19 mouse cellular contexts compared by ENCODE assay signal in genomic region chr1:86307871-86308641, GRCm38 (mm10). TPM values are rescaled to one million over a fixed set of nuclear protein-coding genes. Genes with fewer than 3 reads are reported as not detected.
A peak's percentile ranks its signal among the peaks of the same experiment; 100 is the strongest.
DNase-seq lines count a peak whose midpoint lies in the region; ATAC-seq and TF ChIP-seq lines count a peak whose summit lies in the region.
"Had no signal": no experiment of that assay in that cellular context is flagged by ENCODE, and none has a peak within 500 bp of the region (broad histone marks: within the 10 kb centered on the region; RNA-seq: fewer than 3 reads in every experiment).

No protein-coding gene starts in this region.

- H3K9me3 ChIP-seq in kidney, embryonic 16.5 days (ENCODE audit: low read length): no peaks in the 10 kb centered on the region
- no peaks in the 10 kb centered on the region for H3K9me3 ChIP-seq in midbrain, embryonic 10.5 days (replicated peaks)
- H3K9me3 ChIP-seq in midbrain, postnatal 0 days (ENCODE audit: low read length): no peaks in the 10 kb centered on the region
- H3K9me3 ChIP-seq in limb, embryonic 12.5 days: no peaks in the 10 kb centered on the region
- peaks cover 7% of the 10 kb centered on the region; the same call in 1 of the 2 replicates for H3K9me3 ChIP-seq in forebrain, embryonic 10.5 days
- H3K9me3 ChIP-seq: G1E had no signal

- peaks cover 11% of the 10 kb centered on the region for H3K27me3 ChIP-seq in kidney, embryonic 16.5 days (ENCODE audit: insufficient read depth, low read length)
- peaks cover 52% of the 10 kb centered on the region for H3K27me3 ChIP-seq in midbrain, embryonic 10.5 days (ENCODE audit: low read depth, poor library complexity, severe bottlenecking)
- H3K27me3 ChIP-seq in midbrain, postnatal 0 days (ENCODE audit: insufficient read depth, low read length): 0 out of 2 replicates have a peak, but pooled peaks cover 3% of the 10 kb centered on the region
- H3K27me3 ChIP-seq in limb, embryonic 12.5 days: peaks cover 42% of the 10 kb centered on the region
- H3K27me3 ChIP-seq in forebrain, embryonic 10.5 days (ENCODE audit: poor library complexity, severe bottlenecking): peaks cover 52% of the 10 kb centered on the region

- no peak for TF ChIP-seq CTCF in midbrain, postnatal 0 days (IDR thresholded peaks at IDR 0.05)

- no peak overlapping the region for H3K4me3 ChIP-seq in kidney, embryonic 16.5 days (ENCODE audit: low read length)
- no peak overlapping the region for H3K4me3 ChIP-seq in midbrain, embryonic 10.5 days
- H3K4me3 ChIP-seq in midbrain, postnatal 0 days (ENCODE audit: low read depth, low read length): no peak overlapping the region
- H3K4me3 ChIP-seq in limb, embryonic 12.5 days (replicated peaks): no peak overlapping the region
- H3K4me3 ChIP-seq in forebrain, embryonic 10.5 days: no peak overlapping the region
- H3K4me3 ChIP-seq: heart, embryonic 12.5 days had no signal

- 44% methylated on average over 4 of the region's 4 CpGs for WGBS in kidney, embryonic 16.5 days
- 33% methylated on average over 4 of the region's 4 CpGs for WGBS in midbrain, embryonic 10.5 days
- WGBS in midbrain, postnatal 0 days: 50% methylated on average over 4 of the region's 4 CpGs
- 50% methylated on average over 4 of the region's 4 CpGs for WGBS in limb, embryonic 12.5 days
- WGBS in forebrain, embryonic 10.5 days: 21% methylated on average over 4 of the region's 4 CpGs

- ATAC-seq in kidney, embryonic 16.5 days (ENCODE audit: low FRiP score, low TSS enrichment): no peak
- ATAC-seq in midbrain, postnatal 0 days (ENCODE audit: low FRiP score): no peak
- ATAC-seq in limb, embryonic 12.5 days (ENCODE audit: insufficient number of reproducible peaks, insufficient read depth, low FRiP score, low TSS enrichment, low read depth): no peak
- ATAC-seq: forebrain, embryonic 14.5 days; hindbrain, embryonic 16.5 days had no signal

- peaks cover 8% of the 10 kb centered on the region for H3K4me1 ChIP-seq in kidney, embryonic 16.5 days (ENCODE audit: insufficient read depth, low read length)
- peaks cover 50% of the 10 kb centered on the region for H3K4me1 ChIP-seq in midbrain, embryonic 10.5 days
- H3K4me1 ChIP-seq in midbrain, postnatal 0 days (ENCODE audit: insufficient read depth, low read length): peaks cover under 1% of the 10 kb centered on the region; the same call in 1 of the 2 replicates
- H3K4me1 ChIP-seq in limb, embryonic 12.5 days (replicated peaks): peaks cover 22% of the 10 kb centered on the region
- H3K4me1 ChIP-seq in forebrain, embryonic 10.5 days: peaks cover 50% of the 10 kb centered on the region

- peaks cover 12% of the 10 kb centered on the region; the same call in 1 of the 2 replicates for H3K36me3 ChIP-seq in kidney, embryonic 16.5 days (ENCODE audit: insufficient read depth, low read length)
- no peaks in the 10 kb centered on the region; the same call in 1 of the 2 replicates for H3K36me3 ChIP-seq in midbrain, embryonic 10.5 days
- peaks cover 10% of the 10 kb centered on the region for H3K36me3 ChIP-seq in midbrain, postnatal 0 days (ENCODE audit: insufficient read depth, low read length)
- peaks cover 7% of the 10 kb centered on the region for H3K36me3 ChIP-seq in limb, embryonic 12.5 days
- H3K36me3 ChIP-seq in forebrain, embryonic 10.5 days (replicated peaks): peaks cover 14% of the 10 kb centered on the region
- H3K36me3 ChIP-seq: G1E; heart, embryonic 12.5 days had no signal

- H3K4me2 ChIP-seq in kidney, embryonic 16.5 days (replicated peaks; ENCODE audit: low read depth, low read length): no peak overlapping the region
- no peak overlapping the region for H3K4me2 ChIP-seq in midbrain, postnatal 0 days (ENCODE audit: low read depth, low read length, poor library complexity, severe bottlenecking)
- no peak overlapping the region for H3K4me2 ChIP-seq in limb, embryonic 12.5 days
- H3K4me2 ChIP-seq: heart, embryonic 12.5 days had no signal

- H3K27ac ChIP-seq in kidney, embryonic 16.5 days (ENCODE audit: low read length): peak overlapping the region; percentile 17; the same call in 1 of the 2 replicates
- H3K27ac ChIP-seq in midbrain, embryonic 10.5 days (replicated peaks): peak overlapping the region; percentile 6; the same call in 1 of the 2 replicates
- no peak overlapping the region for H3K27ac ChIP-seq in midbrain, postnatal 0 days (ENCODE audit: low read depth, low read length)
- H3K27ac ChIP-seq in limb, embryonic 12.5 days: 0 out of 2 replicates have a peak overlapping the region, but pooled peaks have one; percentile 17
- H3K27ac ChIP-seq in forebrain, embryonic 10.5 days: no peak overlapping the region

- no peak for DNase-seq in kidney, adult 18-20 months
- DNase-seq in midbrain, embryonic 10.5 days (ENCODE audit: low spot score): no peak
- DNase-seq in midbrain, postnatal 0 days (ENCODE audit: low spot score): no peak
- DNase-seq in MN1 (ENCODE audit: low spot score): no peak
- DNase-seq in forebrain, embryonic 10.5 days (ENCODE audit: extremely low spot score, low spot score): no peak
- DNase-seq: adrenal gland, adult 2 months; B cell, adult 2 months; cerebellum, postnatal 25 days; layer of hippocampus, postnatal 36 days; left cerebral cortex, postnatal 4 days; lung, adult 18-20 months; midbrain, embryonic 14.5 days; retina, postnatal 1 day had no signal

- H3K9ac ChIP-seq in kidney, embryonic 16.5 days (replicated peaks; ENCODE audit: low read length): no peak overlapping the region
- no peak overlapping the region for H3K9ac ChIP-seq in midbrain, postnatal 0 days (replicated peaks; ENCODE audit: low read length, poor library complexity, severe bottlenecking)
- H3K9ac ChIP-seq in limb, embryonic 12.5 days (replicated peaks): no peak overlapping the region
- H3K9ac ChIP-seq: heart, embryonic 12.5 days had no signal

RNA-seq across cellular contexts. Expression of gene B3gnt7, which starts 5.4 kb away (rescaled TPM):
- 9.5 and 10.5 TPM in 2 replicates for polyA plus RNA-seq in kidney, embryonic 16.5 days (2015; fragmentation: Nextera tagmentation; extraction: Ambion mirVana)
- polyA plus RNA-seq in midbrain, embryonic 10.5 days (2016; fragmentation: Nextera tagmentation; extraction: Ambion mirVana): 3.7 and 4.2 TPM in 2 replicates
- 14.5 and 14.9 TPM in 2 replicates for total RNA-seq in midbrain, postnatal 0 days (2014; rRNA removed)
- 15.0 and 15.7 TPM in 2 replicates for polyA plus RNA-seq in midbrain, postnatal 0 days (2015; fragmentation: Nextera tagmentation; extraction: Ambion mirVana)
- 5.9 and 7.1 TPM in 2 replicates for polyA plus RNA-seq in limb, embryonic 12.5 days (2016; fragmentation: Nextera tagmentation; extraction: Ambion mirVana)
- 4.5 and 4.9 TPM in 2 replicates for polyA plus RNA-seq in forebrain, embryonic 10.5 days (2016; fragmentation: Nextera tagmentation; extraction: Ambion mirVana)
- polyA plus RNA-seq: G1E had no signal

RNA-seq across cellular contexts. Expression of gene Ncl, which starts 51.1 kb away (rescaled TPM):
- polyA plus RNA-seq in kidney, embryonic 16.5 days (2015; fragmentation: Nextera tagmentation; extraction: Ambion mirVana): 432 and 504 TPM in 2 replicates
- polyA plus RNA-seq in midbrain, embryonic 10.5 days (2016; fragmentation: Nextera tagmentation; extraction: Ambion mirVana): 447 and 502 TPM in 2 replicates
- total RNA-seq in midbrain, postnatal 0 days (2014; rRNA removed): 29.8 and 40.7 TPM in 2 replicates
- 185 and 209 TPM in 2 replicates for polyA plus RNA-seq in midbrain, postnatal 0 days (2015; fragmentation: Nextera tagmentation; extraction: Ambion mirVana)
- 467 and 515 TPM in 2 replicates for polyA plus RNA-seq in limb, embryonic 12.5 days (2016; fragmentation: Nextera tagmentation; extraction: Ambion mirVana)
- 644 and 705 TPM in 2 replicates for polyA plus RNA-seq in forebrain, embryonic 10.5 days (2016; fragmentation: Nextera tagmentation; extraction: Ambion mirVana)

Comparison
In these comparisons a context has a peak if more than half of its experiments do, and no peak if none do; other contexts are left out.
1. H3K27ac ChIP-seq: peak in kidney, embryonic 16.5 days (single experiment), midbrain, embryonic 10.5 days (single experiment) and limb, embryonic 12.5 days (single experiment); none in midbrain, postnatal 0 days (single experiment) and forebrain, embryonic 10.5 days (single experiment).